ENCODE assay signal across 10 mouse cellular contexts in genomic region chr10:127191191-127192056, GRCm38 (mm10). TPM values are rescaled to one million over a fixed set of nuclear protein-coding genes. Genes with fewer than 3 reads are reported as not detected.
DNase-seq lines count a peak whose midpoint lies in the region; ATAC-seq and TF ChIP-seq lines count a peak whose summit lies in the region.
"Had no signal": no experiment of that assay in that cellular context is flagged by ENCODE, and none has a peak within 500 bp of the region (broad histone marks: within the 10 kb centered on the region; RNA-seq: fewer than 3 reads in every experiment).

No protein-coding gene starts in this region.

- H3K36me3 ChIP-seq in forebrain, embryonic 10.5 days (replicated peaks): peaks cover 40% of the 10 kb centered on the region
- H3K36me3 ChIP-seq in forebrain, embryonic 15.5 days: peaks cover 21% of the 10 kb centered on the region
- H3K36me3 ChIP-seq in kidney, embryonic 16.5 days (ENCODE audit: insufficient read depth, low read length): peaks cover 17% of the 10 kb centered on the region
- peaks cover 37% of the 10 kb centered on the region for H3K36me3 ChIP-seq in E14TG2a.4 (ENCODE audit: insufficient read depth, low read length)
- peaks cover 37% of the 10 kb centered on the region for H3K36me3 ChIP-seq in limb, embryonic 13.5 days

- H3K9me3 ChIP-seq in forebrain, embryonic 10.5 days: peaks cover 5% of the 10 kb centered on the region; the same call in 1 of the 2 replicates
- H3K9me3 ChIP-seq in forebrain, embryonic 15.5 days: no peaks in the 10 kb centered on the region
- no peaks in the 10 kb centered on the region for H3K9me3 ChIP-seq in kidney, embryonic 16.5 days (ENCODE audit: low read length)
- no peaks in the 10 kb centered on the region for H3K9me3 ChIP-seq in E14TG2a.4 (ENCODE audit: low read length)
- no peaks in the 10 kb centered on the region for H3K9me3 ChIP-seq in limb, embryonic 13.5 days

- H3K9ac ChIP-seq in forebrain, embryonic 15.5 days (replicated peaks): no peak overlapping the region
- peak overlapping the region; percentile 80; the same call in 1 of the 2 replicates for H3K9ac ChIP-seq in kidney, embryonic 16.5 days (replicated peaks; ENCODE audit: low read length)
- no peak overlapping the region for H3K9ac ChIP-seq in limb, embryonic 13.5 days

- peak overlapping the region; percentile 90 for H3K4me3 ChIP-seq in forebrain, embryonic 10.5 days
- no peak overlapping the region for H3K4me3 ChIP-seq in forebrain, embryonic 15.5 days
- H3K4me3 ChIP-seq in kidney, embryonic 16.5 days (ENCODE audit: low read length): no peak overlapping the region
- peak overlapping the region; percentile 88 for H3K4me3 ChIP-seq in E14TG2a.4 (replicated peaks; ENCODE audit: low read length)
- H3K4me3 ChIP-seq in limb, embryonic 13.5 days: no peak overlapping the region; the same call in 1 of the 2 replicates

- TF ChIP-seq CTCF in E14TG2a.4 (conservative IDR thresholded peaks at IDR 0.05; ENCODE audit: low read length): no peak

- no peak for DNase-seq in forebrain, embryonic 10.5 days (ENCODE audit: extremely low spot score, low spot score)
- no peak for DNase-seq in kidney, postnatal 10 days
- DNase-seq: kidney, postnatal 36 days had no signal

- H3K4me1 ChIP-seq in forebrain, embryonic 10.5 days: peaks cover 87% of the 10 kb centered on the region
- H3K4me1 ChIP-seq in forebrain, embryonic 15.5 days: peaks cover 54% of the 10 kb centered on the region
- peaks cover 55% of the 10 kb centered on the region for H3K4me1 ChIP-seq in kidney, embryonic 16.5 days (ENCODE audit: insufficient read depth, low read length)
- H3K4me1 ChIP-seq in E14TG2a.4 (replicated peaks; ENCODE audit: low read depth, low read length): peaks cover 83% of the 10 kb centered on the region
- H3K4me1 ChIP-seq in limb, embryonic 13.5 days: peaks cover 52% of the 10 kb centered on the region

- H3K27me3 ChIP-seq in forebrain, embryonic 10.5 days (ENCODE audit: poor library complexity, severe bottlenecking): peaks cover 10% of the 10 kb centered on the region
- no peaks in the 10 kb centered on the region for H3K27me3 ChIP-seq in forebrain, embryonic 15.5 days
- H3K27me3 ChIP-seq in kidney, embryonic 16.5 days (ENCODE audit: insufficient read depth, low read length): no peaks in the 10 kb centered on the region
- H3K27me3 ChIP-seq in E14TG2a.4 (ENCODE audit: insufficient read depth, low read length): 0 out of 2 replicates have a peak, but pooled peaks cover 3% of the 10 kb centered on the region
- no peaks in the 10 kb centered on the region for H3K27me3 ChIP-seq in limb, embryonic 13.5 days

- ATAC-seq in forebrain, embryonic 15.5 days (replicated peaks): no peak
- no peak for ATAC-seq in kidney, embryonic 16.5 days (ENCODE audit: low FRiP score, low TSS enrichment)
- no peak for ATAC-seq in limb, embryonic 13.5 days (ENCODE audit: low FRiP score, low read depth)
- no peak for ATAC-seq in activated CD4-positive, CD25-positive, alpha-beta regulatory T cell, adult 4 months
- no peak for ATAC-seq in erythroblast, adult 5-6 weeks (replicated peaks; ENCODE audit: low FRiP score, poor library complexity, severe bottlenecking)
- ATAC-seq: midbrain, embryonic 16.5 days had no signal

- H3K27ac ChIP-seq in forebrain, embryonic 10.5 days: 0 out of 2 replicates have a peak overlapping the region, but pooled peaks have one; percentile 95
- no peak overlapping the region for H3K27ac ChIP-seq in forebrain, embryonic 15.5 days (replicated peaks)
- peak overlapping the region; percentile 93; the same call in 1 of the 2 replicates for H3K27ac ChIP-seq in kidney, embryonic 16.5 days (ENCODE audit: low read length)
- peak overlapping the region; percentile 95; the same call in 1 of the 2 replicates for H3K27ac ChIP-seq in limb, embryonic 13.5 days

- 77% methylated on average over 19 of the region's 19 CpGs for WGBS in forebrain, embryonic 10.5 days
- 80% methylated on average over 19 of the region's 19 CpGs for WGBS in forebrain, embryonic 15.5 days
- WGBS in kidney, embryonic 16.5 days: 77% methylated on average over 19 of the region's 19 CpGs
- WGBS in limb, embryonic 13.5 days: 82% methylated on average over 19 of the region's 19 CpGs

- H3K4me2 ChIP-seq in forebrain, embryonic 15.5 days (replicated peaks): no peak overlapping the region
- H3K4me2 ChIP-seq in kidney, embryonic 16.5 days (replicated peaks; ENCODE audit: low read depth, low read length): no peak overlapping the region
- H3K4me2 ChIP-seq in limb, embryonic 13.5 days (replicated peaks): no peak overlapping the region

RNA-seq across cellular contexts. Expression of gene Arhgef25, which starts 1.5 kb away (rescaled TPM):
- polyA plus RNA-seq in forebrain, embryonic 10.5 days (2016; fragmentation: Nextera tagmentation; extraction: Ambion mirVana): 23.7 and 25.7 TPM in 2 replicates
- 31.4 and 32.3 TPM in 2 replicates for polyA plus RNA-seq in forebrain, embryonic 15.5 days (2015; fragmentation: Nextera tagmentation; extraction: Ambion mirVana)
- polyA plus RNA-seq in kidney, embryonic 16.5 days (2015; fragmentation: Nextera tagmentation; extraction: Ambion mirVana): 47.8 and 53.8 TPM in 2 replicates
- 108 and 111 TPM in 2 replicates for polyA plus RNA-seq in limb, embryonic 13.5 days (2015; fragmentation: Nextera tagmentation; extraction: Ambion mirVana)
- not detected for polyA plus RNA-seq in activated CD4-positive, CD25-positive, alpha-beta regulatory T cell, adult 4 months (2017; shearing (Covaris generic))
- 0.84 and 1.7 TPM in 2 replicates for total RNA-seq in erythroblast, adult 5-6 weeks (2015; ENCODE audit: low replicate concordance)
- 2.2 and 2.7 TPM in 2 replicates for total RNA-seq in erythroblast, adult 5-6 weeks (2017; ENCODE audit: low replicate concordance)

RNA-seq across cellular contexts. Expression of gene Dtx3, which starts 4.1 kb away (rescaled TPM):
- polyA plus RNA-seq in forebrain, embryonic 10.5 days (2016; fragmentation: Nextera tagmentation; extraction: Ambion mirVana): 106 and 108 TPM in 2 replicates
- 211 and 222 TPM in 2 replicates for polyA plus RNA-seq in forebrain, embryonic 15.5 days (2015; fragmentation: Nextera tagmentation; extraction: Ambion mirVana)
- polyA plus RNA-seq in kidney, embryonic 16.5 days (2015; fragmentation: Nextera tagmentation; extraction: Ambion mirVana): 115 and 125 TPM in 2 replicates
- polyA plus RNA-seq in limb, embryonic 13.5 days (2015; fragmentation: Nextera tagmentation; extraction: Ambion mirVana): 169 and 173 TPM in 2 replicates
- 10 to 100 TPM; 40.6 to 42.9 TPM for polyA plus RNA-seq in activated CD4-positive, CD25-positive, alpha-beta regulatory T cell, adult 4 months (2017; shearing (Covaris generic))
- 10.4 and 18.0 TPM in 2 replicates for total RNA-seq in erythroblast, adult 5-6 weeks (2015; ENCODE audit: low replicate concordance)
- total RNA-seq in erythroblast, adult 5-6 weeks (2017; ENCODE audit: low replicate concordance): 8.4 and 9.4 TPM in 2 replicates

RNA-seq across cellular contexts. Expression of gene Slc26a10, which starts 11.0 kb away (rescaled TPM):
- polyA plus RNA-seq in forebrain, embryonic 10.5 days (2016; fragmentation: Nextera tagmentation; extraction: Ambion mirVana): 1.9 and 2.0 TPM in 2 replicates
- polyA plus RNA-seq in forebrain, embryonic 15.5 days (2015; fragmentation: Nextera tagmentation; extraction: Ambion mirVana): 1.4 and 2.1 TPM in 2 replicates
- polyA plus RNA-seq in kidney, embryonic 16.5 days (2015; fragmentation: Nextera tagmentation; extraction: Ambion mirVana): 2.7 and 4.4 TPM in 2 replicates
- 1.4 and 1.6 TPM in 2 replicates for polyA plus RNA-seq in limb, embryonic 13.5 days (2015; fragmentation: Nextera tagmentation; extraction: Ambion mirVana)
- polyA plus RNA-seq in activated CD4-positive, CD25-positive, alpha-beta regulatory T cell, adult 4 months (2017; shearing (Covaris generic)): 1 to 10 TPM; 2.5 to 2.7 TPM
- not detected in 2 replicates for total RNA-seq in erythroblast, adult 5-6 weeks (2015; ENCODE audit: low replicate concordance)
- total RNA-seq in erythroblast, adult 5-6 weeks (2017; ENCODE audit: low replicate concordance): 0.28 TPM in 1 of 2 replicates, not detected in the other

RNA-seq across cellular contexts. Expression of gene Pip4k2c, which starts 20.0 kb away (rescaled TPM):
- polyA plus RNA-seq in forebrain, embryonic 10.5 days (2016; fragmentation: Nextera tagmentation; extraction: Ambion mirVana): 21.3 and 21.4 TPM in 2 replicates
- polyA plus RNA-seq in forebrain, embryonic 15.5 days (2015; fragmentation: Nextera tagmentation; extraction: Ambion mirVana): 24.9 and 26.1 TPM in 2 replicates
- polyA plus RNA-seq in kidney, embryonic 16.5 days (2015; fragmentation: Nextera tagmentation; extraction: Ambion mirVana): 50.9 and 52.2 TPM in 2 replicates
- 27.6 and 29.1 TPM in 2 replicates for polyA plus RNA-seq in limb, embryonic 13.5 days (2015; fragmentation: Nextera tagmentation; extraction: Ambion mirVana)
- polyA plus RNA-seq in activated CD4-positive, CD25-positive, alpha-beta regulatory T cell, adult 4 months (2017; shearing (Covaris generic)): 10 to 100 TPM; 24.2 to 27.8 TPM
- total RNA-seq in erythroblast, adult 5-6 weeks (2015; ENCODE audit: low replicate concordance): 11.3 and 13.3 TPM in 2 replicates
- 19.6 and 25.6 TPM in 2 replicates for total RNA-seq in erythroblast, adult 5-6 weeks (2017; ENCODE audit: low replicate concordance)

RNA-seq across cellular contexts. Expression of gene B4galnt1, which starts 26.4 kb away (rescaled TPM):
- 4.0 and 5.0 TPM in 2 replicates for polyA plus RNA-seq in forebrain, embryonic 10.5 days (2016; fragmentation: Nextera tagmentation; extraction: Ambion mirVana)
- polyA plus RNA-seq in forebrain, embryonic 15.5 days (2015; fragmentation: Nextera tagmentation; extraction: Ambion mirVana): 35.1 and 36.7 TPM in 2 replicates
- 7.2 and 10.1 TPM in 2 replicates for polyA plus RNA-seq in kidney, embryonic 16.5 days (2015; fragmentation: Nextera tagmentation; extraction: Ambion mirVana)
- polyA plus RNA-seq in limb, embryonic 13.5 days (2015; fragmentation: Nextera tagmentation; extraction: Ambion mirVana): 6.2 and 6.9 TPM in 2 replicates
- 100 to 1,000 TPM; 152 to 209 TPM for polyA plus RNA-seq in activated CD4-positive, CD25-positive, alpha-beta regulatory T cell, adult 4 months (2017; shearing (Covaris generic))
- total RNA-seq in erythroblast, adult 5-6 weeks (2015; ENCODE audit: low replicate concordance): 33.0 and 34.3 TPM in 2 replicates
- 8.1 and 17.6 TPM in 2 replicates for total RNA-seq in erythroblast, adult 5-6 weeks (2017; ENCODE audit: low replicate concordance)

Comparison
In these comparisons a context has a peak if more than half of its experiments do, and no peak if none do; other contexts are left out.
1. H3K4me3 ChIP-seq: peak in forebrain, embryonic 10.5 days (single experiment) and E14TG2a.4 (single experiment); none in forebrain, embryonic 15.5 days (single experiment), kidney, embryonic 16.5 days (single experiment) and limb, embryonic 13.5 days (single experiment).
2. RNA of gene Arhgef25, which starts 1.5 kb away (polyA plus RNA-seq): 108 to 111 TPM in limb, embryonic 13.5 days, 47.8 to 53.8 TPM in kidney, embryonic 16.5 days, 31.4 to 32.3 TPM in forebrain, embryonic 15.5 days and 23.7 to 25.7 TPM in forebrain, embryonic 10.5 days; not detected in activated CD4-positive, CD25-positive, alpha-beta regulatory T cell, adult 4 months; every median in the first group is over 10 times any median in the second.